Mouse (Mus musculus): ENCODE data around the gene Dennd2d.
A peak's percentile ranks its signal among the peaks of the same experiment; 100 is the strongest.

Gene Dennd2d

GRCm38 (mm10) chr3:106496045-106496721 lies 14.0 kb downstream of the Dennd2d start:
- DNase-seq (ENCODE audit: low read depth, low spot score) = no peak

- no peak for DNase-seq (ENCODE audit: low read depth, low spot score)
Measured at GRCm38 (mm10) chr3:106496996-106497395, 14.8 kb downstream of the Dennd2d start.

- DNase-seq (ENCODE audit: low read depth, low spot score) = no peak
Measured at GRCm38 (mm10) chr3:106500510-106500909, 18.3 kb downstream of the Dennd2d start.

- DNase-seq (ENCODE audit: low read depth, low spot score) = no peak
Measured at GRCm38 (mm10) chr3:106502892-106503291, 20.7 kb downstream of the Dennd2d start.

DNA sequence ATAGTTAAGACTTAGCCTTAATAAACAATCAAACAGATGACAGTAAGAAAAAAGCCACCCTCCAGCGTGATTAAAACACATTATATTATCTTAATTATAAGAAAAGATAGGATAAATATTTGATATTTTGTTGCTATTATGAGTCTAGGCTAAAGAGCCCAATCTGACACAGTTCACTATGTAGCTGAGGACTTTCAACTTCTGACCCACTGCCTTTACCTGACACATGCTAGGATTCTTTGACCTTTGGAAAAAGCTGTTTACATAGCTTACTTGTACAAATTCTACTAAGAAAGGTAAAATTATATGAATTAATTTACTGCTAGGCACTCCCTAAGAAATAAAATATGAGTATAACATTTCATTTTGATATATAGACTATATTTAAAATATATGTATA lies 28.5 kb downstream of the Dennd2d start:
- DNase-seq (ENCODE audit: low read depth, low spot score) = no peak

- DNase-seq (ENCODE audit: low read depth, low spot score) = no peak
Measured at GRCm38 (mm10) chr3:106515016-106515415, 32.8 kb downstream of the Dennd2d start.

- no peak for DNase-seq (ENCODE audit: low read depth, low spot score)
Measured at GRCm38 (mm10) chr3:106522730-106523129, 40.5 kb downstream of the Dennd2d start.

- no peak for DNase-seq (ENCODE audit: low read depth, low spot score)
Measured at GRCm38 (mm10) chr3:106526411-106526810, 44.2 kb downstream of the Dennd2d start.

DNA sequence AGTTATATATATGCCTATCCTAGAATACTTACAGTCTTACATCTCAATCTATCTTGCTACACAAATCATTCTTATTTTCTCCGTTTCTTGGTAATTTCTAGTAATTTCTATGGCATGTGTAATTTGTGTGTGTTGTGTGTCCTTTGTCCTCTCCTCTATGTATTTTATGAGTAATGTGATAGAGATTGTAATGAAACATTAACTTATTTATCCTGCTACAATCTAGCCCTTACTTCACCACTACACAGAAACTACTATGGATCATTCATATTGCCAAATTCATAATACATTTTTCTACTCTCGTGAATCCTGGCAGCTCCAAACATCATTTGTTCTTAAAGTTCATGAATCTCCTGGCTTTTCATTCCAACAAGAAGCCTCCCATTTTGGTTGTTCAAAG lies 45.8 kb downstream of the Dennd2d start:
- no peak for DNase-seq (ENCODE audit: low read depth, low spot score)

- no peak for DNase-seq (ENCODE audit: low read depth, low spot score)
Measured at GRCm38 (mm10) chr3:106533277-106533676, 51.1 kb downstream of the Dennd2d start.

DNA sequence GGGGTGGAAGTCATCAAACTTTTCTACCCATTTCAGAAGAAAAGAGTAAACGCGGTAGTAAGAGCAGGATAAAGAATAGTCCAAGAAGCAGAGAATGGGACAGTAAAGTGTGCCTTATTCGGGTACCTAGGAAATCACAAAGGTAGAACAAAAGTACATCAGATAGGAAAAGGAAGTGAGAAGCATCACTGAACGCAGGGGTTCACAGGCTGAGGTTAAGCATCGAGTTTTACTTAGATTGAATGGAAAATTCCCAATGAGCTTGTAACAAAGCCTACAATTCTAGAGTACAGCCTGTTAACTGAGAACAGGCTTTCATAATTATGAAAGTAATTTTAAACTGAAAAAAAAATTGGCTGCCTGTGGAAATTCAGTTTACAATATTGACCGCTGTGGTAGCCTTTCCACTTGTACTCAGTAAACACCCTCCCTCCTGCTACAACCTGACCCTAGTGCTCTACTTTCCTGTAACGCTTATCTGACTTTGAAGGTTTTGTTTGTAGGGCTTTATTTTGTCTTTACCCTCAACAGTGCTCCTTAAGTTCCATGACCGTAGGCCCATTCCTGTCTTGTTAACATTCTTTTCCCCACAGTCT lies 62.6 kb downstream of the Dennd2d start:
- DNase-seq (ENCODE audit: low read depth, low spot score) = peak; percentile 53

- DNase-seq (ENCODE audit: low read depth, low spot score) = peak; percentile 98
Measured at GRCm38 (mm10) chr3:106547171-106547923, 65.1 kb downstream of the Dennd2d start, which contains the start of the genes Dram2 and Cept1. Dram2 (plus strand) TSS chr3:106547798. Cept1 (minus strand) TSS chr3:106547802.

DNA sequence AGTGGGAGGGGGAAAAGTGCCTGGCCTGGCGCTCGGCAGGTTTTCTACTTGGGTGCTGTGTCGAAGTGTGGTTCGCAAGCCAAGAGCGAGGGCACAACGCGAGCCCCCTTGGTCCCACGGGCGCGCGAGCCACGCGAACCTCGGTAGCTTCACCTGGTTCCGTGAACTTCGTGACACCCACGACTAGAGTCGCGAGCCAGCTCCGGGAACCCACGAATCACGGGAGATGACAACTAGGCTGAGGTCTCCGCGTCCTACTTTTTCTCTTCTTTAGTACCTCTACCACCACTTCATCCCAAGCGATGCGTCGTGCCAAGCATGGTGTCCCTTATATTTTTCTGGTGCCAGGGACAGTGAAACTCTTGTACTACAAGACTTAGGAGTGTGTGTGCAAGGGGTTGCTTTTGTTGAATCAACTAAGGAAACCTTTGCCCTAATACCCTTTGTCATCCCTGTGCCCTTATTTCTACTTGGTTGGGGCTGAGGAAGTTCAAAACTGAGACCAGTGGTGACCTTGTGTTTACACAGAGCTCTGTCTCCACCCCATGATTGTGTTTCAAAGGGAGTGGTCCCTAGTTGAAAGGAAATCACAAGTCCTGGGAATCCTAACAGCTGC lies 65.8 kb downstream of the Dennd2d start:
- DNase-seq (ENCODE audit: low read depth, low spot score) = no peak

DNA sequence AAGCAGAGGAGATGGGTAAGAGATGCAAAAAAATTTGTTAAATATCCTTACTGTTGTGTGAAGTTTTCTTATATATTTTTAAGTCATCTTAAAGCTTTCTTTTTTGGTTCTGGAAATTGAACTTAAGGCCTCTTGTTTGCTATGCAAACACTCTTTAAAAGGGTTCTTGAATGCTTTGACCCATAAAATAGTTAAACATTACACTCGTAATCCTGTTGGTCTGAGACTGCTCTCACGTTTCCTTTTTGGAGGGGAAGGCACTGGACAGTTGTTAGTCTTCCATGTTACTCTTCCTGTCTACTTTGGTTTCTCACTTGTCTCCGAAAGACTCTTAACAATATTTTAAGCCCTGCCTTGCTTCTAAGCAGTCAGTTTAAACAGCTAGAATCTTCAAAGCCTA lies 66.8 kb downstream of the Dennd2d start:
- no peak for DNase-seq (ENCODE audit: low read depth, low spot score)

Data from CD4-positive helper T cell, adult 2 months (primary cell).